Mouse (Mus musculus) ovary, postnatal 10 days (tissue): ENCODE results near the gene Brca1.
"Not testable (repeated sequence)": the region's sequence is repeated elsewhere in the genome, so short reads cannot be mapped to it uniquely, and the experiment has no call there.

Experiments used
- DNase-seq: peaks from one replicate; pipeline ENCODE4 v3.0.0; 2022; ENCODE audit warnings: low spot score

Brca1 gene

GRCm38 (mm10) chr11:101551751-101552475, at the start of gene Brca1, which contains the start of gene Nbr1:
Gene Brca1 (minus strand): TSS chr11:101551955.
Gene Nbr1 (plus strand): TSS chr11:101552149.
- DNase-seq: peak; percentile 85

GRCm38 (mm10) chr11:101599156-101599555, 47.4 kb upstream of the Brca1 start, which contains the start of gene Gm11634:
Gene Gm11634 (minus strand): TSS chr11:101599256.
- DNase-seq: no peak

- DNase-seq: no peak
These were observed 38.4 kb upstream of the Brca1 start for GRCm38 (mm10) chr11:101589989-101590624.

GRCm38 (mm10) chr11:101589444-101589843, 37.7 kb upstream of the Brca1 start:
- DNase-seq: no peak

GRCm38 (mm10) chr11:101588868-101589267, 37.1 kb upstream of the Brca1 start:
- no peak for DNase-seq

GRCm38 (mm10) chr11:101587676-101588075, 35.9 kb upstream of the Brca1 start:
- DNase-seq: no peak

- DNase-seq: no peak
These were observed 34.0 kb upstream of the Brca1 start for GRCm38 (mm10) chr11:101585805-101586204.

- not testable (repeated sequence) for DNase-seq
These were observed 33.3 kb upstream of the Brca1 start for GRCm38 (mm10) chr11:101585031-101585430.

GRCm38 (mm10) chr11:101583205-101583604, 31.4 kb upstream of the Brca1 start:
- no peak for DNase-seq

- DNase-seq: peak; percentile 38
These were observed 30.6 kb upstream of the Brca1 start, which contains the start of gene Tmem106a for GRCm38 (mm10) chr11:101582054-101583035. Gene Tmem106a (plus strand): TSS chr11:101582242.

- no peak for DNase-seq
These were observed 29.5 kb upstream of the Brca1 start for GRCm38 (mm10) chr11:101581081-101581764.

- no peak for DNase-seq
These were observed 24.4 kb upstream of the Brca1 start for GRCm38 (mm10) chr11:101576116-101576515.

- DNase-seq: no peak
These were observed 16.7 kb upstream of the Brca1 start for GRCm38 (mm10) chr11:101568421-101568820.

GRCm38 (mm10) chr11:101562391-101562790, 10.6 kb upstream of the Brca1 start:
- DNase-seq: no peak

- DNase-seq: no peak
These were observed 5.2 kb upstream of the Brca1 start for GRCm38 (mm10) chr11:101556954-101557353.

- DNase-seq: no peak
These were observed 4.8 kb upstream of the Brca1 start for GRCm38 (mm10) chr11:101556541-101556940.

GRCm38 (mm10) chr11:101553354-101553930, 1.7 kb upstream of the Brca1 start:
- no peak for DNase-seq

GRCm38 (mm10) chr11:101552476-101553300, 933 bp upstream of the Brca1 start:
- DNase-seq: peak; percentile 77

- no peak for DNase-seq
These were observed 3.2 kb downstream of the Brca1 start for GRCm38 (mm10) chr11:101548526-101548925.

GRCm38 (mm10) chr11:101544132-101544531, 7.6 kb downstream of the Brca1 start:
- DNase-seq: no peak
